ENCODE assay signal across 8 mouse cellular contexts in genomic region chr3:88440500-88441381, GRCm38 (mm10). TPM values are rescaled to one million over a fixed set of nuclear protein-coding genes. Genes with fewer than 3 reads are reported as not detected.
DNase-seq lines count a peak whose midpoint lies in the region; ATAC-seq and TF ChIP-seq lines count a peak whose summit lies in the region.

No protein-coding gene starts in this region.

- H3K4me2 ChIP-seq in heart, postnatal 0 days (ENCODE audit: low read depth, low read length), result peak overlapping the region; percentile 38

- TF ChIP-seq CTCF in heart, postnatal 0 days (IDR thresholded peaks at IDR 0.05; ENCODE audit: low read depth), result peak; percentile 60
- TF ChIP-seq CTCF in small intestine, adult 2 months (IDR thresholded peaks at IDR 0.05; ENCODE audit: extremely low read depth, insufficient read length, insufficient replicate concordance, low read depth, low read length), result peak; percentile 59; the same call in 1 of the 2 replicates

- peak overlapping the region; percentile 21; the same call in 1 of the 2 replicates for H3K4me3 ChIP-seq in heart, postnatal 0 days (ENCODE audit: low read depth, low read length)
- peak overlapping the region; percentile 51 for H3K4me3 ChIP-seq in small intestine, adult 2 months (ENCODE audit: low read depth, low read length)

- ATAC-seq in common myeloid progenitor, adult 5-6 weeks (replicated peaks; ENCODE audit: low read depth, poor library complexity, severe bottlenecking), result peak; percentile 67
- ATAC-seq in heart, postnatal 0 days (ENCODE audit: insufficient read depth, low read depth), result no peak
- ATAC-seq in megakaryocyte, adult 5-6 weeks (ENCODE audit: poor library complexity, severe bottlenecking), result peak; percentile 39
- ATAC-seq in erythroid progenitor cell, adult 5-6 weeks (replicated peaks; ENCODE audit: low FRiP score, poor library complexity, severe bottlenecking), result no peak

- 16% methylated on average over 27 of the region's 27 CpGs for whole genome bisulfite sequencing in heart, postnatal 0 days
- WGBS in small intestine, adult 2 months, result 18% methylated on average over 27 of the region's 27 CpGs

- H3K27ac ChIP-seq in heart, postnatal 0 days (ENCODE audit: low read depth), result no peak overlapping the region
- H3K27ac ChIP-seq in small intestine, adult 2 months (ENCODE audit: insufficient read depth, low read depth, low read length), result peak overlapping the region; percentile 77

- no peak overlapping the region for H3K9ac ChIP-seq in heart, postnatal 0 days (replicated peaks; ENCODE audit: low read depth, low read length)

- no peaks in the 10 kb centered on the region for H3K36me3 ChIP-seq in heart, postnatal 0 days (replicated peaks; ENCODE audit: control insufficient read depth, insufficient read depth, low read length)
- peaks cover 68% of the 10 kb centered on the region for H3K36me3 ChIP-seq in small intestine, adult 2 months (ENCODE audit: control insufficient read depth, insufficient read depth, low read length)

- peaks cover 4% of the 10 kb centered on the region for H3K4me1 ChIP-seq in heart, postnatal 0 days (ENCODE audit: control insufficient read depth, insufficient read depth)
- H3K4me1 ChIP-seq in small intestine, adult 2 months (ENCODE audit: control insufficient read depth, insufficient read depth, insufficient read length, low read length), result peaks cover 25% of the 10 kb centered on the region; the same call in 1 of the 2 replicates

- no peaks in the 10 kb centered on the region for H3K27me3 ChIP-seq in heart, postnatal 0 days (ENCODE audit: control insufficient read depth, insufficient read depth, low read length)
- no peaks in the 10 kb centered on the region for H3K27me3 ChIP-seq in small intestine, adult 2 months (ENCODE audit: control insufficient read depth, insufficient read depth, low read length)

- no peak for TF ChIP-seq POLR2A in small intestine, adult 2 months (IDR thresholded peaks at IDR 0.05; ENCODE audit: low read depth, low read length)

- TF ChIP-seq EP300 in heart, postnatal 0 days (IDR thresholded peaks at IDR 0.05; ENCODE audit: low read depth), result no peak

- no peaks in the 10 kb centered on the region for H3K9me3 ChIP-seq in heart, postnatal 0 days (replicated peaks; ENCODE audit: control insufficient read depth, low read length)

- peak; percentile 42 for DNase-seq in urinary bladder, postnatal 14 days (ENCODE audit: low spot score)
- DNase-seq in urinary bladder, postnatal 36 days (ENCODE audit: low spot score in 2 of 2), result no peak
- DNase-seq in heart, postnatal 0 days (ENCODE audit: low spot score), result peak; percentile 39
- DNase-seq in kidney, postnatal 25 days, result peak; percentile 63 to 83

RNA-seq across cellular contexts. Expression of gene Slc25a44, which starts 15.8 kb away (rescaled TPM):
- 16.8 and 17.1 TPM in 2 replicates for total RNA-seq in common myeloid progenitor, adult 5-6 weeks (2017)
- 17.2 and 25.4 TPM in 2 replicates for total RNA-seq in heart, postnatal 0 days (2014; rRNA removed; ENCODE audit: low replicate concordance)
- 9.6 and 9.7 TPM in 2 replicates for polyA plus RNA-seq in heart, postnatal 0 days (2015; fragmentation: Nextera tagmentation; extraction: Ambion mirVana)
- total RNA-seq in megakaryocyte, adult 5-6 weeks (2015), result 11.4 and 11.6 TPM in 2 replicates
- total RNA-seq in megakaryocyte, adult 5-6 weeks (2017), result 17.4 and 18.7 TPM in 2 replicates
- 19.7 and 44.8 TPM in 2 replicates for polyA plus RNA-seq in small intestine, adult 2 months (2012; rRNA removed)
- total RNA-seq in erythroid progenitor cell, adult 5-6 weeks (2015; ENCODE audit: low replicate concordance), result 34.0 and 35.3 TPM in 2 replicates
- total RNA-seq in erythroid progenitor cell, adult 5-6 weeks (2017; ENCODE audit: low replicate concordance), result 34.8 and 40.5 TPM in 2 replicates

RNA-seq across cellular contexts. Expression of gene Sema4a, which starts 20.2 kb away (rescaled TPM):
- 2.5 and 4.7 TPM in 2 replicates for total RNA-seq in common myeloid progenitor, adult 5-6 weeks (2017)
- total RNA-seq in heart, postnatal 0 days (2014; rRNA removed; ENCODE audit: low replicate concordance), result 2.0 and 2.1 TPM in 2 replicates
- polyA plus RNA-seq in heart, postnatal 0 days (2015; fragmentation: Nextera tagmentation; extraction: Ambion mirVana), result 0.93 and 1.0 TPM in 2 replicates
- total RNA-seq in megakaryocyte, adult 5-6 weeks (2015), result 171 and 181 TPM in 2 replicates
- 164 and 167 TPM in 2 replicates for total RNA-seq in megakaryocyte, adult 5-6 weeks (2017)
- 137 and 321 TPM in 2 replicates for polyA plus RNA-seq in small intestine, adult 2 months (2012; rRNA removed)
- 11.9 and 14.7 TPM in 2 replicates for total RNA-seq in erythroid progenitor cell, adult 5-6 weeks (2015; ENCODE audit: low replicate concordance)
- 4.5 and 15.1 TPM in 2 replicates for total RNA-seq in erythroid progenitor cell, adult 5-6 weeks (2017; ENCODE audit: low replicate concordance)

RNA-seq across cellular contexts. Expression of gene Pmf1, which starts 30.6 kb away (rescaled TPM):
- total RNA-seq in common myeloid progenitor, adult 5-6 weeks (2017), result 88.3 and 107 TPM in 2 replicates
- 86.0 and 116 TPM in 2 replicates for total RNA-seq in heart, postnatal 0 days (2014; rRNA removed; ENCODE audit: low replicate concordance)
- polyA plus RNA-seq in heart, postnatal 0 days (2015; fragmentation: Nextera tagmentation; extraction: Ambion mirVana), result 62.9 and 65.8 TPM in 2 replicates
- total RNA-seq in megakaryocyte, adult 5-6 weeks (2015), result 115 and 131 TPM in 2 replicates
- total RNA-seq in megakaryocyte, adult 5-6 weeks (2017), result 78.5 and 81.9 TPM in 2 replicates
- 52.3 and 108 TPM in 2 replicates for polyA plus RNA-seq in small intestine, adult 2 months (2012; rRNA removed)
- total RNA-seq in erythroid progenitor cell, adult 5-6 weeks (2015; ENCODE audit: low replicate concordance), result 182 and 196 TPM in 2 replicates
- 100 and 121 TPM in 2 replicates for total RNA-seq in erythroid progenitor cell, adult 5-6 weeks (2017; ENCODE audit: low replicate concordance)

RNA-seq across cellular contexts. Expression of gene Bglap, which starts 56.5 kb away (rescaled TPM):
- not detected in 2 replicates for total RNA-seq in common myeloid progenitor, adult 5-6 weeks (2017)
- total RNA-seq in heart, postnatal 0 days (2014; rRNA removed; ENCODE audit: low replicate concordance), result not detected in 2 replicates
- not detected in 2 replicates for polyA plus RNA-seq in heart, postnatal 0 days (2015; fragmentation: Nextera tagmentation; extraction: Ambion mirVana)
- total RNA-seq in megakaryocyte, adult 5-6 weeks (2015), result 0.93 and 1.5 TPM in 2 replicates
- total RNA-seq in megakaryocyte, adult 5-6 weeks (2017), result 5.0 and 6.3 TPM in 2 replicates
- polyA plus RNA-seq in small intestine, adult 2 months (2012; rRNA removed), result 1.6 TPM in 1 of 2 replicates, not detected in the other
- total RNA-seq in erythroid progenitor cell, adult 5-6 weeks (2015; ENCODE audit: low replicate concordance), result 3.6 TPM in 1 of 2 replicates, not detected in the other
- total RNA-seq in erythroid progenitor cell, adult 5-6 weeks (2017; ENCODE audit: low replicate concordance), result not detected in 2 replicates

Comparison
In these comparisons a context has a peak if more than half of its experiments do, and no peak if none do; other contexts are left out.
1. DNase-seq: peak in urinary bladder, postnatal 14 days (single experiment), heart, postnatal 0 days (single experiment) and kidney, postnatal 25 days (2 of 2); none in urinary bladder, postnatal 36 days (0 of 2).
2. ATAC-seq: peak in common myeloid progenitor, adult 5-6 weeks (single experiment) and megakaryocyte, adult 5-6 weeks (single experiment); none in heart, postnatal 0 days (single experiment) and erythroid progenitor cell, adult 5-6 weeks (single experiment).
3. RNA of gene Sema4a, which starts 20.2 kb away (total RNA-seq): 164 to 181 TPM in megakaryocyte, adult 5-6 weeks; 4.5 to 15.1 TPM in erythroid progenitor cell, adult 5-6 weeks, 2.5 to 4.7 TPM in common myeloid progenitor, adult 5-6 weeks and 2.0 to 2.1 TPM in heart, postnatal 0 days; every median in the first group is over 10 times any median in the second.